Mouse (Mus musculus) brain, embryonic 14.5 days (tissue): Measurements from ENCODE around the gene Stat5b.

Experiments
- CTCF ChIP-seq: fragments of 200-500 bp; IDR thresholded peaks from 2 replicates; pipeline ENCODE4 v1.5.1; 2012; ENCODE audit warnings: inconsistent platforms, mild to moderate bottlenecking, moderate library complexity, borderline replicate concordance; ENCODE audit not compliant: insufficient read depth, insufficient read length; ENCODE audit errors: extremely low read depth
- POLR2A ChIP-seq: fragments of 200-500 bp; IDR thresholded peaks from 2 replicates; pipeline ENCODE4 v1.6.1; 2012; ENCODE audit warnings: mild to moderate bottlenecking, inconsistent platforms, borderline replicate concordance; ENCODE audit not compliant: poor library complexity, insufficient read depth, insufficient read length, severe bottlenecking; ENCODE audit errors: extremely low read depth

DNA sequence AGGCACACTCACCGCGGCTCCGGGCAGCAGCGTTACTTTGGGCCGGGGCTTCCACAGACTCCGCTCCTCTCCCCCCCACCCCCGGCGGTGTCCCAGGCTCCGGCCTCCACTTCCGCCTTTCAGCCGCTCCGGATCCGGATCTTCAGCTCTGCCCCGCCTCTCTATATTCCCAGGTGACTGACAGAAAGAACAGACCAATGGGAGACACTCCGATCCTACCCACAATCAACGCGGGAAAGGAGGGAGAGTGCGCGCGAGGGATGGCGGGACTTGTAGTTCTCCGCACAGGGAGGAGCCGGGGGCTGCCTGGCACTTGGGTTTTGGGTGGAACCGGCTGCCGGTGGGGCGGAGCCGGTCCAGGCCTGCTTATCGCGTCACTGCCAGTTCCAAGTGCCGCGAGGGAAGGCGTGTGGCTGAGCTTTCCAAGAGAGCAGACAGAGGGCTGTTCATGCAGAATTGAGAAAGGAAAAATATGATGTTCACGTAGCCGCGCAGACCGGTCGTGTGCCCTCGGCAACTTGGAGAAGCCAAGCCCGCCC is 112.4 kb downstream of the Stat5b start, which contains the start of gene Rab5c:
- no peak for TF ChIP-seq CTCF
- peak; percentile 26; the same call in 1 of the 2 replicates for TF ChIP-seq POLR2A
